Mouse (Mus musculus) heart, adult 8-10 months (tissue): ENCODE data around the gene Spp1. TPM values are rescaled to one million over a fixed set of nuclear protein-coding genes. Genes with fewer than 3 reads are reported as not detected.

Experiments used
- total RNA-seq, 4 experiments: library from RNA; stranded (reverse); gene quantifications; 2 replicates each; pipeline ENCODE4 v1.2.4; 2022

The Spp1 gene
- total RNA-seq, 4 experiments from 2014 or later, result 0.30 to 0.80 (median 0.37) TPM; not detected in 1

Other genes starting within 250 kb of the Spp1 start
- not detected for gene Dmp1, start 232.5 kb upstream of the Spp1 start, total RNA-seq
- not detected for gene Ibsp, start 135.9 kb upstream of the Spp1 start, total RNA-seq
- not detected for gene Mepe, start 109.8 kb upstream of the Spp1 start, total RNA-seq
- 10 to 100 TPM; 17.0 to 18.9 (median 18.2) TPM for gene Pkd2, start 24.3 kb downstream of the Spp1 start, total RNA-seq
- 1 to 10 TPM; 3.5 to 4.7 (median 3.7) TPM for gene BC005561, start 73.2 kb downstream of the Spp1 start, total RNA-seq